Mouse (Mus musculus) kidney, postnatal 0 days (tissue): ENCODE results near the gene Tecr. TPM values are rescaled to one million over a fixed set of nuclear protein-coding genes. Genes with fewer than 3 reads are reported as not detected.

Source experiments
- ATAC-seq: fragments of 200-750 bp; cut with Nextera tagmentation; replicated peaks from 2 replicates; pipeline ENCODE4 v1.8.0; 2017; ENCODE audit warnings: low read depth, moderate number of reproducible peaks, moderate TSS enrichment, moderate library complexity; ENCODE audit not compliant: low FRiP score
- DNase-seq: peaks from one replicate; pipeline ENCODE4 v3.0.0-alpha.2; 2016; ENCODE audit warnings: low spot score
- H3K27ac ChIP-seq: fragments of 300-500 bp; sonication (generic); 2 replicates; pipeline ENCODE4 v1.5.1; 2014; ENCODE audit warnings: mild to moderate bottlenecking
- H3K27me3 ChIP-seq: fragments of 300-500 bp; sonication (generic); 2 replicates; pipeline ENCODE4 v1.6.1; 2014; ENCODE audit warnings: low read length, mixed read lengths; ENCODE audit not compliant: insufficient read depth
- H3K36me3 ChIP-seq: fragments of 300-500 bp; sonication (generic); 2 replicates; pipeline ENCODE4 v1.6.1; 2014; ENCODE audit warnings: low read length, mixed read lengths; ENCODE audit not compliant: insufficient read depth
- H3K4me1 ChIP-seq: fragments of 300-500 bp; sonication (generic); replicated peaks from 2 replicates; pipeline ENCODE4 v1.6.1; 2014; ENCODE audit warnings: antibody characterized with exemption, low read length, mixed read lengths; ENCODE audit not compliant: insufficient read depth
- H3K4me2 ChIP-seq: fragments of 300-500 bp; sonication (generic); 2 replicates; pipeline ENCODE4 v1.6.1; 2014; ENCODE audit warnings: mild to moderate bottlenecking, low read length, moderate library complexity, mixed read lengths
- H3K4me3 ChIP-seq: fragments of 300-500 bp; sonication (generic); replicated peaks from 2 replicates; pipeline ENCODE4 v1.5.1; 2014; ENCODE audit warnings: low read depth, low read length
- H3K9ac ChIP-seq: fragments of 300-500 bp; sonication (generic); 2 replicates; pipeline ENCODE4 v1.6.1; 2014; ENCODE audit warnings: low read depth, low read length
- H3K9me3 ChIP-seq: fragments of 300-500 bp; sonication (generic); replicated peaks from 2 replicates; pipeline ENCODE4 v1.6.1; 2016; ENCODE audit warnings: low read length, inconsistent platforms, mixed read lengths
- CTCF ChIP-seq: IDR thresholded peaks from 2 replicates; pipeline ENCODE4 v1.5.1; 2016; ENCODE audit warnings: antibody characterized with exemption, low read depth, mild to moderate bottlenecking, moderate library complexity
- WGBS: fragments of 180-500 bp; shearing (Covaris S2); extraction: QIAGEN DNeasy Blood & Tissue Kit; methylation state at CpG from one replicate; pipeline ENCODE4 v1.1.7; 2014; 5-methylcytosine and 5-hydroxymethylcytosine counted together
- polyA plus RNA-seq: library from polyadenylated mRNA; unstranded; fragments of >200 nt; fragmentation: Nextera tagmentation; extraction: Ambion mirVana; gene quantifications from 2 replicates; pipeline ENCODE4 v1.2.1, GENCODE M21; 2015

The Tecr gene
- polyA plus RNA-seq = 560 and 574 TPM in 2 replicates

DNA sequence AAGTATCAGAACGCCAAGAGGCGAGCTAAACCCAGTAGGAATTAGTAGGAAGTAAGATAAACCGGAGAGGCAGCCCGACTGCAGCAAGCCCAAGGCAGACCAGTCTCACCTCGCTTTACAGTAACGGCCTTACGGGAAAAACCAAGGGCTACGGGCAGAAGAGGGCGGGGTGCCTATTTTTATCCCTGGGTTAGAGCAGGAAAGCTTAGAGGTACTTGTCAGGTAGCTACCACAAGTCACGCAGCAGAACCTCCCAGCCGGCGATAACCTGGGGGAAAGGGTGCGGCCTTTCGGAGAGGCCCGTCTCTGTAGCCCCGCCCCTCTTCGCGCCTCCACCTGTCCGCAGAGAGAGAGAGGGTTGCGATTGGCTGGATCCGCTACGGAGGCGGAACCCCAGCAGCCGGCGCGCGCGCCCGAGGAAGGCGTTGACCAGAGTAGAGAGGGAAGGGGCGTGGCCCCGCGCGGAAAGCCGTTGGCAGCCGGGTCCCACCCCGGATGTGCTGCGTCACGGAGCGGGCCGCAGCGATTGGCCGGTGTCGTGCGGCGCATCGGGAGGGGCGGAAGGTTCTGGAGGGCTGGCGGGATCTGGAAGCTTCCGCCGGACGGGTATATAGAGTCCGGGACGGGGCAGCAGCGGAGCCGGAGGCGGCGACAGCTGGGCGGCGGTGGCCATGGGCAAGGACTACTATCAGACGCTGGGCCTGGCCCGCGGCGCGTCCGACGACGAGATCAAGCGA, at the start of gene Tecr, which contains the start of gene Dnajb1:
Tecr (minus strand) TSS at position 311 of the 737 bp plus-strand sequence.
Dnajb1 (plus strand) TSS at position 533 of the 737 bp plus-strand sequence.
- DNase-seq (peak; percentile 100), ATAC-seq (peak; percentile 96)
- under 1% methylated on average over 68 of the region's 69 CpGs for WGBS
- TF ChIP-seq CTCF = no peak
- peak within 1 kb of the TSS; percentile 78 for H3K4me3 ChIP-seq
- peak within 1 kb of the TSS; percentile 98 for H3K27ac ChIP-seq
- no peaks in the 10 kb centered on the region for H3K27me3 ChIP-seq
- H3K4me1 ChIP-seq = peaks cover 14% of the 10 kb centered on the region; the same call in 1 of the 2 replicates
- H3K9me3 ChIP-seq = no peaks in the 10 kb centered on the region
- H3K36me3 ChIP-seq = peaks cover 26% of the 10 kb centered on the region
- peak within 1 kb of the TSS; percentile 81 for H3K4me2 ChIP-seq
- peak within 1 kb of the TSS; percentile 86 for H3K9ac ChIP-seq

DNA sequence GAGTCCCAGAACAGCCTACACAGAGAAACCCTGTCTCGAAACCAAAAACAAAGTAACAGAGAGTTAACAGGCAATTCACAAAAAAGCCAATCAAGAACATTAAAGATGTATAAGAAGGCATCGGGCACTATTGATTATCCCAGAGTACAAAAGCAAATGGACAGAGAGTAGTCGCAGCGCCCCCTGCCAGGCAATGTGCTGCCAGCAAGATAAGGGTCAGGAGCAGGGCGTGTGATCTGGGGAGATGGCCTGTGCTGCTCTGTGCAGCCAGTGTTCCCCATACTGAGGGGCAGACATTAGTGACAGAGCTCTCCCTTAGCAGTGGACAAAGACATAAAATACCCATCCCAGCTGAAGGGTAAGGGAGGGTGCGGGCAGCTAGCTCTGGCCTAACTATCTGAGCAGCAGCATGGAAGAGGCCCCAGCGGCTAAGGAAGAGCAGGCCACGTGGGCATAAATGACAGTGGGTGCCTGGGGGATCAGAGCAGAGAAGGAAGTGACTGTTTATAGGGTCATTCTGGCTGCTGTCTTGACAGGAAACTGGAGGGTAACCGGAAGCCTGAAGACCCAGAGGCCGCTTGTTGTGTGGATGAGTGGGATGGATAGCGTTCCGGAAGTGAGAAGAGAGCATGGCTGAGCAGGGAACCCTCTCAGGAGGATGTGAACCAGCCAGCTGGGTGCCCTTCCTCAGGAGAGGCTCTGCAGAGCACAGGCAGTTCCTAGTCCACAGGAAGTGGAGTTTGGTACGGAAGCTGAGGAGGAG, 48.9 kb upstream of the Tecr start:
- H3K9me3 ChIP-seq = no peaks in the 10 kb centered on the region
- WGBS = 70% methylated on average over 13 of the region's 13 CpGs
- peak; percentile 47 for TF ChIP-seq CTCF
- H3K27me3 ChIP-seq = no peaks in the 10 kb centered on the region
- no peak for ATAC-seq
- H3K4me2 ChIP-seq = no peak overlapping the region
- H3K36me3 ChIP-seq = no peaks in the 10 kb centered on the region
- DNase-seq = peak; percentile 37
- peaks cover 24% of the 10 kb centered on the region; the same call in 1 of the 2 replicates for H3K4me1 ChIP-seq
- H3K9ac ChIP-seq = no peak overlapping the region
- no peak overlapping the region for H3K4me3 ChIP-seq
- H3K27ac ChIP-seq = no peak overlapping the region

DNA sequence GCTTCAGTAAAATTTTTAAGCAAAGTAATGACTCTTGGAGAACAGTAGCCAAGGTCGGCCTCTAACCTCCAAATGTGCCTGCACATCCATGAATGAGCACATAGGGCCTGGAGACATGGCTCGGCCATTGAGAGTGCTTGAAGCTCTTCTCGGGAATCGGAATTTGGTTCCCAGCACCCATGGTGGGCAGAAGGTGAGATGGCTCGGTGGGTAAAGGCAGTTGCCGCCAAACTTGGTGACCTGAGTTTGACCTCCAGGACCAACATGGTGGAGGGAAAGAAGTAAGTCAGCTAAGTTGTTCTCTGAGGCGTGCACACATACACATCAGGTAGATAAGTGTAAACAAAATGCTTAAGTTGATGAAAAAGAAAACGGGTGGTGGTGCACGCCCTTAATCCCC, 48.3 kb upstream of the Tecr start:
- Histone ChIP-seq H3K9me3 (no peaks in the 10 kb centered on the region), H3K4me2 (no peak overlapping the region), H3K36me3 (no peaks in the 10 kb centered on the region), H3K9ac (no peak overlapping the region), H3K27me3 (no peaks in the 10 kb centered on the region), H3K27ac (no peak overlapping the region), H3K4me1 (peaks cover 18% of the 10 kb centered on the region; the same call in 1 of the 2 replicates), H3K4me3 (no peak overlapping the region)
- WGBS = 88% methylated on average over 9 of the region's 9 CpGs
- no peak for DNase-seq
- TF ChIP-seq CTCF = no peak
- ATAC-seq = no peak

DNA sequence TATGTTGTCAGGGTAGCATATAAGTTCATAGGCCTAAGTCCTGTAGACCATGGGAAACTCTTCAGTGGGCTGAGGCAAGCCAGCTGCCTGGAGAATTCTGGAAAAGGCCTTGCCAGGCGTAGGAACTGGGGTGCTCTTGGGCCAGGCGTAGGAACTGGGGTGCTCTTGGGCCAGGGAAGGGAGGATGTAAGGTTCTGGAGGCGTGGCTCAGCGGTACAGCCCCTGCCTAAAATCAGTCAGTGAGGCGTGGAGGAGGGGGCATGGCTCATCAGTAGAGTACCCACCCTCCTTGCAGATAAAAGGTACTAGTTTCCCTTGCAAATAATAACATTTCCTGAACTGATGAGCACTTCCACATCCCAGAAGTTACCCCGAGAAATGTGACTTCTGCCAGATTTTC, 47.0 kb upstream of the Tecr start:
- no peak for ATAC-seq
- no peak for TF ChIP-seq CTCF
- Histone ChIP-seq H3K36me3 (no peaks in the 10 kb centered on the region), H3K27ac (no peak overlapping the region), H3K4me3 (no peak overlapping the region), H3K9ac (no peak overlapping the region), H3K9me3 (no peaks in the 10 kb centered on the region), H3K27me3 (no peaks in the 10 kb centered on the region), H3K4me1 (peaks cover 10% of the 10 kb centered on the region; the same call in 1 of the 2 replicates), H3K4me2 (no peak overlapping the region)
- 91% methylated on average over 6 of the region's 6 CpGs for WGBS
- DNase-seq = no peak

DNA sequence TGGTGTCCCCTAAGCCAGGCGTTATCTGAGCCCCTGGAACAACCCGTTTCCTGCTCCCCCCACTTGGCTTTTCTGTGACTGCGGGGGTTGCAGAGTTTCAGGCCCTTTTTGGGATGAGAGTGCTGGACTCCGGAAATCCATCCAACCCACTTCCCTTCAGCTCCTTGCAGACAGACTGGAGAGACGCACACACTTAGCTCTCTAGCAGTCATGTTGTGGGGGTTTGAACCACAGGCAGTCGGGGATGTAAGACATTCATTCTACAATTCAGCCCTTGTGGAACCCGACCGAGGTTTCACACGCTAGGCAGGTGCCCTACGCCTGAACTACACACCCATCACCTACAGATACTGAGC, 45.9 kb upstream of the Tecr start:
- no peak for ATAC-seq
- peak; percentile 21 for DNase-seq
- H3K36me3 ChIP-seq = no peaks in the 10 kb centered on the region

More for the DNA sequence above, 45.9 kb upstream of the Tecr start:
- Histone ChIP-seq H3K4me2 (peak overlapping the region; percentile 78), H3K27me3 (no peaks in the 10 kb centered on the region), H3K27ac (peak overlapping the region; percentile 90), H3K9me3 (no peaks in the 10 kb centered on the region), H3K9ac (peak overlapping the region; percentile 92), H3K4me3 (peak overlapping the region; percentile 96), H3K4me1 (peaks cover 10% of the 10 kb centered on the region; the same call in 1 of the 2 replicates)
- WGBS = 28% methylated on average over 10 of the region's 10 CpGs
- TF ChIP-seq CTCF = no peak
